Mouse (Mus musculus): ENCODE results near the gene Nedd4.

Nedd4 gene

DNA sequence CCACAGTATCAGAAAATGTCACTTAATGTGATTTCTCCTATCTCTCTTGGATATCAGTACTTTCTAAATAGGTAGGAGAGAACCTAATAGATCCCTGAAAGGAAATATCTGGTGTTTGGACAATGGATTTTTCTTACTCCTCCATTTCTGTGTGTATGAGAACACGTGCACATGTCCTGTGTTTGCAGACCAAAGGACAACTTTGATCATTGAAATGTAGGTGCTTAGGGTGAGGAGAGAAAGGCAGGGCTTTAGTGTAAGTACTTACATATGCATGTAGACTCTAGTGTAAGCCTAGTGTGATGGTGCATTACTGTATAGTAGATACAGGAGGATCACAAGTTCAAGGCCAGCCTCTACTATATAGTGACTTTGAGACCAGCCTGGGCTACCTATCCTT lies 21.1 kb downstream of the Nedd4 start:
- DNase-seq = no peak

DNA sequence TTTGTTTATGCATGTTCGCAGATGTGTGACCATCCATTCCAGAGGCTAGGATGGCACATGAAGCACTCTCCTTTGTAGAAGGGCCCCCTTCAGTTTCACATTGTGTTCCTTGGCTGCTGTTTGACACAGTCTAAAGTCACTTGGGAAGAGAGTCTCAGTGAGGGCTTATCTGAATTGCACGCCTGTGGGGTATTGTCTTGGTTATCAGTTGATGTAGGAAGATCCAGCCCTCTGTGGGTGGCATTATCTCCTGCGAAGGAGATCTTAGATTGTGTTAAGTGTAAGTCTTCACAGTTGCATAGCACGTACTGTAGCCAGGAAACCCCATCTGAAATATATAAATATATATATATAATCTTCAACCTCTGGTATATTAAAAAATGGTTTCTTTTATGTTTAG lies 23.1 kb downstream of the Nedd4 start:
- DNase-seq = no peak

- DNase-seq = peak; percentile 74
Measured at GRCm38 (mm10) chr9:72686506-72686905, 24.4 kb downstream of the Nedd4 start.

DNA sequence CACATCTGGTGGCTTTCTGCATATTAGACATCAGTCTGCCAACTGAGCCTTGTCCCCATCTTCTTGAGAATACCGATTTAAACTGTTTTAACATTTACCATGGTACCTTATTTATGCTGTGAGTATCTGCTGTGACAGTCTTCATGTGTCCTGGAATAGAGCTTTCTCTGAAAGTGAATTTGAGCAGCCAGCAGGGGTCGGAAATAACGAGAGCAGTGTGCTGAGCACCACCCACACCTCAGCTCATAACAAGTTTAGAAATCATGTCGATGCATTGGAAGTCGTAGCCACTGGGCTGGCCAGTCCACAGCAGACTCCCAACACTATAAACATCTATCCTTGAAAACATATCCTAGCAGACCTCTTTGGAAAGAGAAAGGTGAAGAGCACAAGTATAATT lies 27.4 kb downstream of the Nedd4 start:
- DNase-seq = no peak

GRCm38 (mm10) chr9:72690811-72691210 lies 28.7 kb downstream of the Nedd4 start:
- no peak for DNase-seq

- no peak for DNase-seq
Measured at GRCm38 (mm10) chr9:72691942-72692341, 29.8 kb downstream of the Nedd4 start.

GRCm38 (mm10) chr9:72693081-72693696 lies 31.0 kb downstream of the Nedd4 start:
- DNase-seq = no peak

- no peak for DNase-seq
Measured at GRCm38 (mm10) chr9:72693861-72694260, 31.7 kb downstream of the Nedd4 start.

DNA sequence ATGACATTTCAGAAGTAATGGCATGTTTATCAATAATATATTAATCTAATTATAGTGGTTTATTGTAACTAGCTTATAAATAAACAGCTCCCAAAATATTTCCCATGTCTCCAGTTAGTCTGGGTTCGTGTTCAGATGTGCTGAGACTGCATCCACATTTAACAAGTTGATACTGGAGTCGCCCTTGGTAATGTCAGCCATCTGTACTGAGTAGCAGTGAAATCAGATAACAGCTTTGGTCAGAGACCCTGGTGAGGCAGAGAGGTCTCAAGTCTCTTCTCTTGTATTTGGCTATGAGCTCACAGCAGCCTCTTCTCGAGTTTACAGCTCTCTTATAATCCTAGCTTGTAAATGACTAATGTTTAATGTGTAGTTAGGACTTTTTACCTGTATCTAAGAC lies 34.4 kb downstream of the Nedd4 start:
- no peak for DNase-seq

DNA sequence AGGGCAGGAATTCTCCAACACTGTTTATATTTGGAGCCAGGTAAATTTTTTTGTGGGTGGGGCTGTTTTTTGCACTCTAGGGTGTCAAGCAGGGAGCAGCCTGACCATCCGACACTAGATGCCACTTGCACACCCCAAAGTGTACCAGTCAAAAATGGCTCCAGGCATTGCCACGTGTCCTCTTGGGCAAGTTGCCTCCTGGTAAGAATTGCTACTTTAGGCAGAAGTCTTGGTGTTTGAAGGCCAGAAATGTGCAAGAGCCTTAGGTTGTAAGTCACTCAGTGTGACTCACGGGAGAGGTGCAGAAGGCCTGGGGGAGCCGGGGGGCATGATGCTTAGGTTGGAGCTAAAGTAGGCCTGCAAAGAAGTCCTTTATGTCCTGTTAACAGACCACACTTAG lies 35.6 kb downstream of the Nedd4 start:
- DNase-seq = no peak

GRCm38 (mm10) chr9:72699702-72700101 lies 37.6 kb downstream of the Nedd4 start:
- DNase-seq = no peak

DNA sequence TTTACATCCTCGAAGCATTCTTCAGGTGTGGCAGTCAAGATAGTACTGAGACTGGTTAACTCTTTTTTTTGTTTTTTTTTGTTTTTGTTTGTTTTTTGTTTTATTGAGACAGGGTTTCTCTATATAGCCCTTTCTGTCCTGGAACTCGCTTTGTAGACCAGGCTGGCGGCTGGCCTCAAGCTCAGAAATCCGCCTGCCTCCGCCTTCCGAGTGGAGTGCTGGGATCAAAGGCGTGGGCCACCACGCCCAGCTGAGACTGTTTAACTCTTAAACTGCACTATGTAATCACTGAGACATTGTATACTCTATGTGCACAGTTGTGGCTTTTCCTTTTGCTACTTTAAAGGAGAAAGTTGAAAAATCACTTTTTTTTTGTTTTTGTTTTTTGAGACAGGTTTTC lies 39.3 kb downstream of the Nedd4 start:
- no peak for DNase-seq

DNA sequence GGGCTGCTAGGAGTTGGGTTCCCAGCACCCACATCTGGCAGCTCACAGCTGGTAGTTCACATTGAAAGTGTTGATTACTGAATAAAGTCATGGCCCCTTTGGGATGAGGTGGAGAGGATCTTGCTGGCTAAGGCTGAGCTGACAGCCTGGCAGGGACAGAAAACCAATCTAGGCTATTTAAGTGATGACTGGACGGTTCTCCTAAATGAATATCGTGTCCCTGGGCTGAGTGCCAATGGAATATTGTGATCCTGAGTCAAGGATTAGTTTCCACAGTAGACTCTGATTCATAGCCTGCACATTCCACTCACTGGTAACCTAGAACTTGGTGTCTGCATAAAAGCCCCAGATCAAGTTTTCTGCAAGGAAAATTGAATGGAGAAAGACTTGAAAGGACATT lies 39.9 kb downstream of the Nedd4 start:
- peak; percentile 68 for DNase-seq

GRCm38 (mm10) chr9:72703142-72703541 lies 41.0 kb downstream of the Nedd4 start:
- no peak for DNase-seq

GRCm38 (mm10) chr9:72703754-72704153 lies 41.6 kb downstream of the Nedd4 start:
- DNase-seq = no peak

- no peak for DNase-seq
Measured at GRCm38 (mm10) chr9:72705270-72705669, 43.1 kb downstream of the Nedd4 start.

- no peak for DNase-seq
Measured at GRCm38 (mm10) chr9:72707999-72708398, 45.9 kb downstream of the Nedd4 start.

DNA sequence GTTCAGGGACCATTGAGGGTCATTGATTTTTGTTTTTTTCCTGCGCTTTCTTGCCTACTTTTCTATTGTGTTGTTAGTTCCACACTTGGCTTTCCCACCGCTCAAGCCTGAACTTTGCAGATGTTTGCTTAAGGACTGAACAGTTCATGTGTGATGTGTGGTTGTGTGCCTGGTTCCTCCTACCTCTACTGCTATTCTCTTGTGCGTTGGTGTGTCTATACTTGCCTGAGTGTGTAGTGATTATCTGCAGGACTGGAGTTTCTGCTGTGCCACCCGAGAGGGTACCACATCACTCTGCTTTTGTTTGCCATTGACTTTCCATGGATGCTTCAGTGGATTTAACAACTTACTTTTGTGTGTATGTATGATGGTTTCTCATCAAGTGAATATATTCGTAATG lies 46.5 kb downstream of the Nedd4 start:
- no peak for DNase-seq

- no peak for DNase-seq
Measured at GRCm38 (mm10) chr9:72710060-72710459, 47.9 kb downstream of the Nedd4 start.

DNA sequence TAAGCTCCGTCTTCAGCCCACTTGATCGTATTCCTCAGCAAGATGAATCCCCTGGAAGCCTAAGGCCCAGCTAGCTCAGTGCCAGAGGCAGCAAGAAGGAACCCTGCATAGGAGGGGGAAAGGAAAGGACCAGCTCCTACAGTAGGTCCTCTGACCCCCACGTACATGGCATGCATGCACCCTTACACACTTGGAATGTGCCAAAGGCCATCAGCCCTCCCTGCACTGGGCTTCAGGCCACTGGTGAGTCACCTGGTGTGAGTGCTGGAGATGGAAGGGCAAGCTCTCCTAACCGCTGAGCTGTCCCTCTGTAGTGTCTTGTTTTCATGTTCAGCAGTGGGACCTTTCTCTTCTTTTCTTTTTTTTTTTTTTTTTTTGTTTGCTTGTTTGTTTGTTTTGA lies 52.8 kb downstream of the Nedd4 start:
- peak; percentile 75 for DNase-seq

- peak; percentile 4 for DNase-seq
Measured at GRCm38 (mm10) chr9:72716200-72716599, 54.1 kb downstream of the Nedd4 start.

- no peak for DNase-seq
Measured at GRCm38 (mm10) chr9:72719143-72719542, 57.0 kb downstream of the Nedd4 start.

- DNase-seq = peak; percentile 40
Measured at GRCm38 (mm10) chr9:72721221-72721620, 59.1 kb downstream of the Nedd4 start.

GRCm38 (mm10) chr9:72722622-72723021 lies 60.5 kb downstream of the Nedd4 start:
- no peak for DNase-seq

DNA sequence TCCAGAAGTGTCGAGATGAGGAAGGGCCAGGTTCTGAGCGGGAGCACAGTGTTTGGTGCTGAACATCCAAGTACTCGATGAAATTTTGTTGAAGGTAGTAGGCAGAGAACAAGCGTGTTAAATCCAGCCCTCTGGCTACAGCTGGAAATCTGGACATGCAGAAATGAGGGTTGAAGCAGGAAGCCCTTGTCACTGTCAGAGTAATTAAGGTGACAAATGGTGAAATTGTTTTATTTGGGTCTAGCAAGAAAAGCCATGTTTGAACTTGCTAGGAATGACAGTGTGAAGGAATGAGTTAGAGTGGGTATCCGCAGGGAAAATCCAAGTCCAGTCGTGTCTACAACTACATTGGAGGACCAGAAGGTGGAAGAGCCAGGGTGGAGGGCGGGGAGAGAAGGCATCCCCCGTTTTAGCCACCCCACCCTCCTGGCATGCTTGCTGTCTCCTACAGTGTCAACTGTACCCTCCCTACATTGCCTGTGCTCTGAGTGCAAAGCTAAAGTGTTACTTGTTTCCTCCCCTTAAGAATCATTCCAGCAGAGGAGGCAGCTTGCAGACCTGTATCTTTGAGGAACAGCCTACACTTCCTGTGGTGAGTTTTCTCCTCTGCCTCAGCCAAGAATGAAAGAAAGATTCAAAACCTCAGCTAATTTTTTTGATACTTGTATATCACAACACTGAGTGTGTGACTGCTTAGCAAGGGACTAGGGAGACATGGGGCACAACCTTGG lies 62.5 kb downstream of the Nedd4 start:
- no peak for DNase-seq

Measured in kidney, postnatal 10 days (tissue).